Mouse (Mus musculus) ES-E14 (cell line): ENCODE data around the gene Tgfbr3. TPM values are rescaled to one million over a fixed set of nuclear protein-coding genes. Genes with fewer than 3 reads are reported as not detected.

Experiments used
- DNase-seq: peaks from one replicate; pipeline ENCODE4 v3.0.0-alpha.2; 2013; ENCODE audit warnings: low read depth, low spot score
- H3K27ac ChIP-seq: 2 replicates; pipeline ENCODE4 v1.5.1; 2012; ENCODE audit warnings: low read depth, mild to moderate bottlenecking, low read length, moderate library complexity, mixed read lengths; ENCODE audit not compliant: poor library complexity, insufficient read depth, severe bottlenecking
- H3K36me3 ChIP-seq: 2 replicates; pipeline ENCODE4 v1.6.1; 2012; ENCODE audit warnings: mild to moderate bottlenecking, low read length, moderate library complexity, mixed read lengths; ENCODE audit not compliant: control insufficient read depth, poor library complexity, insufficient read depth, severe bottlenecking
- H3K4me1 ChIP-seq, 2 experiments: fragments of 150-350 bp in 1 of 2; sonication (generic) in 1 of 2; 2 replicates each; pipeline ENCODE4 v1.6.1; 2012; ENCODE audit warnings: low read length in 2 of 2, mild to moderate bottlenecking in 1 of 2, mixed read lengths in 1 of 2; ENCODE audit not compliant: control insufficient read depth in 2 of 2, insufficient read depth in 2 of 2, poor library complexity in 1 of 2
- H3K4me3 ChIP-seq, 2 experiments: fragments of 150-350 bp in 1 of 2; sonication (generic) in 1 of 2; 2 replicates each; pipeline ENCODE4 v1.5.1; 2012; ENCODE audit warnings: low read length in 2 of 2, low read depth in 1 of 2, mild to moderate bottlenecking in 1 of 2, mixed read lengths in 1 of 2; ENCODE audit not compliant: insufficient read depth in 1 of 2, poor library complexity in 1 of 2, severe bottlenecking in 1 of 2
- H3K9ac ChIP-seq: 2 replicates; pipeline ENCODE4 v1.6.1; 2012; ENCODE audit warnings: low read depth, mild to moderate bottlenecking, low read length, mixed read lengths; ENCODE audit not compliant: poor library complexity, insufficient read depth, severe bottlenecking
- H3K9me3 ChIP-seq: fragments of 150-350 bp; sonication (generic); 2 replicates; pipeline ENCODE4 v1.6.1; 2012; ENCODE audit warnings: low read depth, mild to moderate bottlenecking, low read length; ENCODE audit not compliant: control insufficient read depth, insufficient read depth
- CHD2 ChIP-seq: IDR thresholded peaks from 2 replicates; pipeline ENCODE4 v1.6.1; 2014; ENCODE audit warnings: mild to moderate bottlenecking, low read depth, low read length, inconsistent platforms
- HCFC1 ChIP-seq: IDR thresholded peaks from 2 replicates; pipeline ENCODE4 v1.6.1; 2012; ENCODE audit warnings: low read length, inconsistent platforms, borderline replicate concordance; ENCODE audit not compliant: insufficient read depth
- MAFK ChIP-seq: IDR thresholded peaks from 2 replicates; pipeline ENCODE4 v1.6.1; 2014; ENCODE audit warnings: mild to moderate bottlenecking, low read depth, low read length, inconsistent platforms; ENCODE audit not compliant: insufficient read depth
- ZC3H11A ChIP-seq: IDR thresholded peaks from 2 replicates; pipeline ENCODE4 v1.6.1; 2012; ENCODE audit warnings: low read depth, mild to moderate bottlenecking, inconsistent platforms, low read length, borderline replicate concordance
- ZNF384 ChIP-seq: IDR thresholded peaks from 2 replicates; pipeline ENCODE4 v1.6.1; 2012; ENCODE audit warnings: low read depth, low read length, inconsistent platforms
- in situ Hi-C, 2 experiments: fragments of 600-800 bp; cut with MboI; formaldehyde crosslinking; loops; one replicate each; pipeline ENCODE4 v1.15.1; 2025; ENCODE audit warnings: low sequenced_read_pairs in 2 of 2, inconsistent platforms in 1 of 2; ENCODE audit not compliant: unreplicated experiment in 2 of 2
- total RNA-seq: library from RNA; depleted of rRNA; stranded (reverse); fragments of 300-350 nt; gene quantifications from 2 replicates; pipeline ENCODE4 v1.2.3, GENCODE M21; 2012

Tgfbr3 gene
- total RNA-seq, 1 experiment: 3.1 TPM

DNA sequence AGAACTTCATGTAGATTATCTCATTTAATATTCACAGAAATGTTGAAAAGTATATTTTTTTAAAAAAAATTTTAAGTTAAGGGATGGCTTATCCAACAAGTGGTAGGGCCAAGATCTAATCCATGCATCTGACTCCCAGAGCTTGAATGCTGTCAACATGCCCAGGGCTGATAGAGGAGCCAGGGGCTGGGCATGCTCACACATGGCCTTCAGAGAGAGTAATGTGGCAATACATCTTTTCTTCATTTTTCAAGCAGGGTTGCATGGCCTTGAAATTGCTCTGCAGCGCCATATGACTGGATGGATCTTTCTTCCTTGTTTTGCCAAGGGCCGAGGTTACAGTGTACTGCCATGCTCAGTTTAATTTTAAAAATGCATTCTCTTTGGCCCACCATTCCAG lies 185.8 kb downstream of the Tgfbr3 start:
- Histone ChIP-seq H3K36me3 (no peaks in the 10 kb centered on the region), H3K4me3 (no peak overlapping the region), H3K9ac (no peak overlapping the region), H3K27ac (no peak overlapping the region), H3K9me3 (no peaks in the 10 kb centered on the region), H3K4me1 (no peaks in the 10 kb centered on the region)
- DNase-seq: no peak
- in situ Hi-C loops: no loop called here
- no peak for TF ChIP-seq ZNF384
- no peak for TF ChIP-seq CHD2
- TF ChIP-seq MAFK: no peak
- no peak for TF ChIP-seq ZC3H11A
- TF ChIP-seq HCFC1: no peak

DNA sequence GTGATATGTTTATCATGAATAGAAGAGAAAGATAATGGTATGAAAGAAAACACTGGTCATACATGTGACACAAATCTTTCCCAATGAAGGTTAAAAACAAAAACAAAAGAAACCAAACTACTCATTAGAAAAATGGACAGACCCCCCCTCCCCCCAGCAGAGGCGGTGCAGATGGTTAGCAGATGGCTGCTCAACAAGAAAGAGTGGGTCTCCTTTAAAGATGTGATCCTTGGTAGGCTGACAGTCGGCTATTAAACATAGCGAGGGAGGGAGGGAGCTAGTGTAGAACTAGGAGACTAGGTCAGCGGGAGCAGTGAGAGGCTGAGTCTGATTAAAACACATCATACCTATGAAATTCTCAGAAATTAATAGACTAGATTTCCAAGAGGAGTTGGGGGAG lies 186.5 kb downstream of the Tgfbr3 start:
- in situ Hi-C loops: no loop called here
- Histone ChIP-seq H3K27ac (no peak overlapping the region), H3K9me3 (no peaks in the 10 kb centered on the region), H3K4me1 (no peaks in the 10 kb centered on the region), H3K4me3 (no peak overlapping the region), H3K36me3 (no peaks in the 10 kb centered on the region), H3K9ac (no peak overlapping the region)
- TF ChIP-seq ZNF384 (no peak), HCFC1 (no peak), ZC3H11A (no peak), MAFK (no peak), CHD2 (no peak)
- no peak for DNase-seq

DNA sequence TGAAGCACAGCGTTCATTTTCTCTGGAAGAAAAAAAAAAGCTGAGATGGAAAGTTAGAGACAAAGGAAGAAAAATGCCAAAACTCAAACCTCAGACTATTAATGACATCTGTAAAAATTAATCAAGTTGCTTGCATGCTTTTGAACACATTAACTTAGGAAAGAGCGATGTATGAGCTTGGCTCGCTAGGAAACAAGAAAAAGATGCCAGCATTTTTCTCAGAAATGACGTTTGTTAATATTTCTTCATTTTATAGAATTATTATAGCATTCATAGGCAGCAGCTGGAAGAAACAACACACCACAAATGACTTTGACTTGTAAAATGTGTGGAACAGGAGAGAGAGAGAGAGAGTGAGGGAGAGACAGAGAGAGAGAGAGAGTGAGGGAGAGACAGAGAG lies 187.7 kb downstream of the Tgfbr3 start:
- H3K36me3 ChIP-seq: no peaks in the 10 kb centered on the region
- no peak overlapping the region for H3K4me3 ChIP-seq
- H3K4me1 ChIP-seq: no peaks in the 10 kb centered on the region; a peak in 1 of 4 replicates
- no peak for TF ChIP-seq HCFC1
- TF ChIP-seq ZNF384: no peak
- TF ChIP-seq CHD2: no peak
- no peak for TF ChIP-seq ZC3H11A
- no peak for TF ChIP-seq MAFK
- in situ Hi-C loops: no loop called here
- no peaks in the 10 kb centered on the region for H3K9me3 ChIP-seq
- H3K9ac ChIP-seq: no peak overlapping the region
- no peak for DNase-seq
- H3K27ac ChIP-seq: no peak overlapping the region

DNA sequence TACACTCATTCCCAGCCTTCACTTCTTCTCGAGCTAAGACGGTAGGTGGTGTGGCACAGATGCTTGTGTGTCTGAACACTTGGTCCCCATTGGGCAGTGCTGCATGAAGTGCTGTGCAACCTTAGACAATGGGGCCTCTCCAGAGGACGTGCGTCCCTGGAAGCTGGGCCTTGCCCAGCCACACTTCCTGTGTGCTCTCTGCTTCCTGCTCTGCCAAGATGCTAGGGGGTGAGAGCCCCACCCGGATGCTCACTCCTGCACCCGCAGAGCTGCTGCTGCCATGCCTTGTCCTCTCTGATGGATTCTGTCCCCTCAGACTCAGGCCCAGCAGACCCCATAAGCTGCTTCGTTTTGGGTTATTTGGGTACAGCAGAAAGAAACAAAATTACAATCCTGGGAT lies 188.3 kb downstream of the Tgfbr3 start:
- DNase-seq: no peak
- Histone ChIP-seq H3K9ac (no peak overlapping the region), H3K4me1 (no peaks in the 10 kb centered on the region; a peak in 1 of 4 replicates), H3K36me3 (no peaks in the 10 kb centered on the region), H3K4me3 (no peak overlapping the region), H3K27ac (no peak overlapping the region), H3K9me3 (no peaks in the 10 kb centered on the region)
- in situ Hi-C loops: no loop called here
- TF ChIP-seq ZC3H11A (no peak), MAFK (no peak), ZNF384 (no peak), CHD2 (no peak), HCFC1 (no peak)

DNA sequence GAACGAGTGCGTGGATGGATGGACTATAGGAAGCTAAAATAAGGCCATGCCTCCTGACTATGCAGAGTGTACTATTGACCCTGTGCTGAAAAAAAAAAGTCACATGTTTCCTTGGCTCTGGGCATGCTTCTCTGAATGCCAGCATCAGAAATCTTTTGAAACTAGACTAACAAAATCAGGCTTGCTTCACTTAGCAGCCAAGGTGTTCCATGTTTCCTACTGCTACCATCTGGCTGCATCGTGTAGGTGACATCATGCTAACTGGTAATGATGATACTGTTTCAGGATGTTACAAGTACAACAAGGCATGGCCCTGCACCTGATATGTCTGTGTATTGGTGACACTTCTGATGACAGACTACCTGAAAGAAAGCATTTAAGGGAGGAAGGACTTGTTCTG lies 189.8 kb downstream of the Tgfbr3 start:
- no peak overlapping the region for H3K27ac ChIP-seq
- TF ChIP-seq ZC3H11A (no peak), CHD2 (no peak), HCFC1 (no peak), ZNF384 (no peak), MAFK (no peak)
- no peak overlapping the region for H3K4me3 ChIP-seq
- no peak overlapping the region for H3K9ac ChIP-seq
- no peaks in the 10 kb centered on the region for H3K9me3 ChIP-seq
- in situ Hi-C loops: no loop called here
- no peaks in the 10 kb centered on the region for H3K36me3 ChIP-seq
- peaks cover 0 to under 1% of the 10 kb centered on the region in 2 experiments; a peak in 2 of 4 replicates for H3K4me1 ChIP-seq
- no peak for DNase-seq
